Comparison of ENCODE assay signal across 17 mouse cellular contexts in the genomic region with DNA sequence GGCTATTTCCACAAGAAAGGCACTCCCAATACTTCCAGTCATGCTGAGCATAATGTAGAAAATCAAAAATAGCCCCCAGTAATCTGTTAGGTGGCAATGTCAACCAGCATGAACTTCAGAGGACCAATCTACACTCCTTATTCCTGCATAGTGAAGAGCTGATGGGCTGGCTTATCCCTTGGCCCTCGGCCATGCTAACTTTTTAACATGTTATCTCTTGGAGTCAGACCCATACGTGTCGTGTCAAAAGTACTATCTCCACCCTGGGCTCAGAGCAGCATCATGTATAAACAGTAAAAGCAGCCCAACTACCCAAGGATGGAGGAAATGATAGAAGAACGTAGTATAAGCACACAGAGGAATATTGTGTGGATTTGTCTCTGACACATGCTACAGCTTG. TPM values are rescaled to one million over a fixed set of nuclear protein-coding genes. Genes with fewer than 3 reads are reported as not detected.
DNase-seq lines count a peak whose midpoint lies in the region; ATAC-seq lines count a peak whose summit lies in the region.
"Had no signal": no experiment of that assay in that cellular context is flagged by ENCODE, and none has a peak within 500 bp of the region (broad histone marks: within the 10 kb centered on the region; RNA-seq: fewer than 3 reads in every experiment).

No protein-coding gene starts in this region.

- peaks cover 64% of the 10 kb centered on the region for H3K27me3 ChIP-seq in heart, embryonic 13.5 days (replicated peaks)
- H3K27me3 ChIP-seq in liver, embryonic 11.5 days (replicated peaks; ENCODE audit: control insufficient read depth, insufficient read depth, low read length) = peaks cover 13% of the 10 kb centered on the region
- H3K27me3 ChIP-seq in forebrain, embryonic 12.5 days = peaks cover 6% of the 10 kb centered on the region; the same call in 1 of the 2 replicates
- peaks cover 8% of the 10 kb centered on the region; the same call in 1 of the 2 replicates for H3K27me3 ChIP-seq in hindbrain, embryonic 13.5 days

- H3K4me3 ChIP-seq in heart, embryonic 13.5 days = no peak overlapping the region
- no peak overlapping the region for H3K4me3 ChIP-seq in liver, embryonic 11.5 days (ENCODE audit: low read depth, low read length)
- no peak overlapping the region for H3K4me3 ChIP-seq in forebrain, embryonic 12.5 days (replicated peaks)
- no peak overlapping the region for H3K4me3 ChIP-seq in hindbrain, embryonic 13.5 days
- H3K4me3 ChIP-seq: limb, embryonic 12.5 days; midbrain, embryonic 12.5 days had no signal

- no peak overlapping the region for H3K9ac ChIP-seq in heart, embryonic 13.5 days
- no peak overlapping the region for H3K9ac ChIP-seq in liver, embryonic 11.5 days (ENCODE audit: low read depth, low read length)
- H3K9ac ChIP-seq in forebrain, embryonic 12.5 days = no peak overlapping the region
- no peak overlapping the region for H3K9ac ChIP-seq in hindbrain, embryonic 13.5 days
- H3K9ac ChIP-seq: limb, embryonic 12.5 days; midbrain, embryonic 12.5 days had no signal

- H3K9me3 ChIP-seq in heart, embryonic 13.5 days = no peaks in the 10 kb centered on the region
- no peaks in the 10 kb centered on the region for H3K9me3 ChIP-seq in liver, embryonic 11.5 days (ENCODE audit: control insufficient read depth, low read length)
- H3K9me3 ChIP-seq in forebrain, embryonic 12.5 days = no peaks in the 10 kb centered on the region
- no peaks in the 10 kb centered on the region for H3K9me3 ChIP-seq in hindbrain, embryonic 13.5 days
- H3K9me3 ChIP-seq: limb, embryonic 12.5 days; midbrain, embryonic 12.5 days had no signal

- no peak for DNase-seq in heart, adult 9 months (ENCODE audit: low spot score in 2 of 2)
- DNase-seq in c-Kit-positive CD71-positive TER-119-negative erythroid progenitor cells, embryonic 14.5 days (ENCODE audit: low read depth) = peak; percentile 80
- no peak for DNase-seq in liver, embryonic 11.5 days (ENCODE audit: low spot score)
- peak; percentile 57 to 80 for DNase-seq in spleen, postnatal 10 days (ENCODE audit: low spot score in 2 of 2)
- DNase-seq in adrenal gland, postnatal 14 days = no peak
- DNase-seq: cerebellum, postnatal 10 days; heart, postnatal 4 days; kidney, adult 11 months; kidney, postnatal 4 days; lung, postnatal 10 days; right cerebral cortex, postnatal 25 days had no signal

- H3K4me2 ChIP-seq in heart, embryonic 13.5 days = peak overlapping the region; percentile 40
- peak overlapping the region; percentile 41 for H3K4me2 ChIP-seq in liver, embryonic 11.5 days
- H3K4me2 ChIP-seq in forebrain, embryonic 12.5 days = no peak overlapping the region
- no peak overlapping the region for H3K4me2 ChIP-seq in hindbrain, embryonic 13.5 days
- H3K4me2 ChIP-seq: limb, embryonic 12.5 days; midbrain, embryonic 12.5 days had no signal

- H3K4me1 ChIP-seq in heart, embryonic 13.5 days = peaks cover 57% of the 10 kb centered on the region
- peaks cover 70% of the 10 kb centered on the region for H3K4me1 ChIP-seq in liver, embryonic 11.5 days (replicated peaks; ENCODE audit: control insufficient read depth, insufficient read depth, low read length)
- H3K4me1 ChIP-seq in forebrain, embryonic 12.5 days = peaks cover 8% of the 10 kb centered on the region; the same call in 1 of the 2 replicates
- peaks cover 7% of the 10 kb centered on the region for H3K4me1 ChIP-seq in hindbrain, embryonic 13.5 days (replicated peaks)

- no peaks in the 10 kb centered on the region for H3K36me3 ChIP-seq in heart, embryonic 13.5 days
- no peaks in the 10 kb centered on the region for H3K36me3 ChIP-seq in liver, embryonic 11.5 days (ENCODE audit: control insufficient read depth, insufficient read depth, low read length)
- H3K36me3 ChIP-seq in forebrain, embryonic 12.5 days (replicated peaks) = no peaks in the 10 kb centered on the region
- peaks cover 6% of the 10 kb centered on the region; the same call in 1 of the 2 replicates for H3K36me3 ChIP-seq in hindbrain, embryonic 13.5 days
- H3K36me3 ChIP-seq: limb, embryonic 12.5 days; midbrain, embryonic 12.5 days had no signal

- WGBS in heart, embryonic 13.5 days = 28% methylated on average over 4 of the region's 4 CpGs
- 37% methylated on average over 4 of the region's 4 CpGs for WGBS in liver, embryonic 11.5 days
- 91% methylated on average over 4 of the region's 4 CpGs for WGBS in forebrain, embryonic 12.5 days
- 88% methylated on average over 4 of the region's 4 CpGs for WGBS in hindbrain, embryonic 13.5 days

- ATAC-seq in heart, embryonic 13.5 days (ENCODE audit: extremely low read depth, insufficient number of reproducible peaks, low FRiP score, low TSS enrichment) = peak; percentile 64; the same call in 1 of the 2 replicates
- peak; percentile 96 for ATAC-seq in liver, embryonic 11.5 days (replicated peaks; ENCODE audit: low FRiP score)
- no peak for ATAC-seq in forebrain, embryonic 12.5 days (ENCODE audit: low FRiP score)
- ATAC-seq in hindbrain, embryonic 13.5 days (ENCODE audit: low FRiP score) = no peak

- H3K27ac ChIP-seq in heart, embryonic 13.5 days (replicated peaks) = peak overlapping the region; percentile 40; the same call in 1 of the 2 replicates
- H3K27ac ChIP-seq in liver, embryonic 11.5 days (ENCODE audit: low read depth, low read length) = peak overlapping the region; percentile 85
- no peak overlapping the region for H3K27ac ChIP-seq in forebrain, embryonic 12.5 days
- no peak overlapping the region for H3K27ac ChIP-seq in hindbrain, embryonic 13.5 days
- H3K27ac ChIP-seq: limb, embryonic 12.5 days; midbrain, embryonic 12.5 days had no signal

RNA-seq across cellular contexts. Expression of a gene that starts 9.1 kb away (rescaled TPM):
- 1.7 and 2.2 TPM in 2 replicates for polyA plus RNA-seq in heart, embryonic 13.5 days (2015; fragmentation: Nextera tagmentation; extraction: Ambion mirVana)
- 7.6 and 11.6 TPM in 2 replicates for polyA plus RNA-seq in liver, embryonic 11.5 days (2014; fragmentation: Nextera tagmentation; extraction: Ambion mirVana)
- total RNA-seq in adrenal gland, postnatal 14 days (2021) = 13.6 and 15.1 TPM in 2 replicates
- polyA plus RNA-seq in forebrain, embryonic 12.5 days (2016; fragmentation: Nextera tagmentation; extraction: Ambion mirVana) = 3.5 and 3.6 TPM in 2 replicates
- 4.7 and 4.8 TPM in 2 replicates for polyA plus RNA-seq in hindbrain, embryonic 13.5 days (2015; fragmentation: Nextera tagmentation; extraction: Ambion mirVana)
- total RNA-seq: granulocyte monocyte progenitor cell, adult 5-6 weeks had no signal

Comparison
In these comparisons a context has a peak if more than half of its experiments do, and no peak if none do; other contexts are left out.
1. ATAC-seq: peak in heart, embryonic 13.5 days (single experiment) and liver, embryonic 11.5 days (single experiment); none in forebrain, embryonic 12.5 days (single experiment) and hindbrain, embryonic 13.5 days (single experiment).
2. H3K27ac ChIP-seq: peak in heart, embryonic 13.5 days (single experiment) and liver, embryonic 11.5 days (single experiment); none in forebrain, embryonic 12.5 days (single experiment) and hindbrain, embryonic 13.5 days (single experiment).
3. H3K4me2 ChIP-seq: peak in heart, embryonic 13.5 days (single experiment) and liver, embryonic 11.5 days (single experiment); none in forebrain, embryonic 12.5 days (single experiment) and hindbrain, embryonic 13.5 days (single experiment).
4. DNase-seq: peak in c-Kit-positive CD71-positive TER-119-negative erythroid progenitor cells, embryonic 14.5 days (single experiment) and spleen, postnatal 10 days (2 of 2); none in heart, adult 9 months (0 of 2), liver, embryonic 11.5 days (single experiment) and adrenal gland, postnatal 14 days (single experiment).